Mouse (Mus musculus): ENCODE results near the gene Dtnbp1. TPM values are rescaled to one million over a fixed set of nuclear protein-coding genes. Genes with fewer than 3 reads are reported as not detected.

Gene Dtnbp1
- polyA plus RNA-seq, 1 experiment from 2014 or later: 64.0 TPM

DNA sequence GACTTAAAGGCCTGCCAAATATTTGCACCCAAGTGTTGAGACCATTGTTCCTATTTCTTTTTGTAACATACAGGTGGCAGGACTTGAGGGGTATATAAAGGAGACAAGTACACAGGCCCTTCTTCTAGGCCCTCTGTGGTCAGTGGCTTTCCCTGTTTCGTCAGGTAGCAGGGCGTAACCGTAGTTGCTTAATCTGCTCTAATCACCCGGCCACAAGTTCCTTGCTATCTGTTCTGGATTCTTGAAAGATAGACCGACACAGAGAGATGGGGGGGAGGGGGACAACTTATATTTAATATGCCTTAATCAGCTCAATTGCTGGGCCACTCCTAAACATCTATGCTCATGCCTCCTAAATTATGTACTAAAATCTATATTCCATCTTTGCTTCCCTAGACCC lies 86.6 kb downstream of the Dtnbp1 start:
- Histone ChIP-seq H3K27ac (ENCODE audit: low read depth) (no peak overlapping the region), H3K4me3 (ENCODE audit: low read depth, low read length) (no peak overlapping the region), H3K9me3 (ENCODE audit: control insufficient read depth, low read length) (no peaks in the 10 kb centered on the region), H3K36me3 (ENCODE audit: control insufficient read depth, insufficient read depth, low read length) (peaks cover 93% of the 10 kb centered on the region), H3K27me3 (replicated peaks; ENCODE audit: control insufficient read depth, insufficient read depth, low read length) (no peaks in the 10 kb centered on the region), H3K4me2 (ENCODE audit: low read length) (no peak overlapping the region), H3K9ac (ENCODE audit: low read length) (no peak overlapping the region), H3K4me1 (replicated peaks; ENCODE audit: control insufficient read depth, insufficient read depth, low read length) (no peaks in the 10 kb centered on the region)
- DNase-seq (ENCODE audit: low spot score) (no peak), ATAC-seq (replicated peaks; ENCODE audit: low FRiP score, low TSS enrichment, low read depth) (no peak)
- 89% methylated on average over 5 of the region's 5 CpGs for WGBS

DNA sequence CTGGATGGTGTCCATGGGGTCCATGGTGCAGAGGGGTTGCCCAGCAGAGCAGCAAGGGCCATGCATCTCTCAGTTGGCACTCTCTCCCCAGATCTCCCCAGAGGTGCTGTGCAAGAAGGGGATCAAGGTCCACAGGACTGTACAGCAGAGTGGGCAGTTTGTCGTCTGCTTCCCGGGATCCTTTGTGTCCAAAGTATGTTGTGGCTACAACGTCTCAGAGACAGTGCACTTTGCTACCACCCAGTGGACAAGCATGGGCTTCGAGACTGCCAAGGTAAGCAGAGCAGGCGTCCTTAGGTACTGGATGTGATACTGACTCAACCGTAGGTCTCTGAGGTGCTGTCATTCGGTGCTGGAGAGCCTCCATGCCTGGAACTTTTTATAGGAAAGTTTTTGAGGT lies 88.4 kb downstream of the Dtnbp1 start:
- Histone ChIP-seq H3K4me1 (replicated peaks; ENCODE audit: control insufficient read depth, insufficient read depth, low read length) (0 out of 2 replicates have a peak, but pooled peaks cover 3% of the 10 kb centered on the region), H3K4me2 (ENCODE audit: low read length) (no peak overlapping the region), H3K27ac (ENCODE audit: low read depth) (no peak overlapping the region), H3K9me3 (ENCODE audit: control insufficient read depth, low read length) (no peaks in the 10 kb centered on the region), H3K27me3 (replicated peaks; ENCODE audit: control insufficient read depth, insufficient read depth, low read length) (no peaks in the 10 kb centered on the region), H3K9ac (ENCODE audit: low read length) (no peak overlapping the region), H3K36me3 (ENCODE audit: control insufficient read depth, insufficient read depth, low read length) (peaks cover 87% of the 10 kb centered on the region), H3K4me3 (ENCODE audit: low read depth, low read length) (no peak overlapping the region)
- ATAC-seq (replicated peaks; ENCODE audit: low FRiP score, low TSS enrichment, low read depth): no peak
- no peak for DNase-seq (ENCODE audit: low spot score)
- WGBS: 65% methylated on average over 7 of the region's 7 CpGs

DNA sequence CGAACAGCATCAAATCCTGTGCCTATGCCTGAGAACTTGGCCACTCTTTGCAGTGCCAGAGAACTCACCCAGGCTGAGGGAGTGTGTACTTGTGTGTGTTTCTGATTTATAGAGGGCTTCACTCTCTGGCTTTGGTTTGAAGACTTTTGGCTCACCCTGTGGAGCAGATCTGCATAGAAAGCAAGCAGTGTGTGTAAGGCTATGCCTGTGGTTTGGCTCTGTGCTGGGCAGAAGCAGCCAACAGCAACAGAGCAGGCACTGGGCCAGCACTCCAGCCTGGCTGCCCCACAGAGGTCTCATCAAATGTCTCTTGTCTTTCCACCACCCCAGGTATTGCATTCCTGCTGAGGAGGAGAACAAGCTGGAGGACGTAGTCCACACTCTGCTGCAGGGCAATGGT lies 89.1 kb downstream of the Dtnbp1 start:
- Histone ChIP-seq H3K27me3 (replicated peaks; ENCODE audit: control insufficient read depth, insufficient read depth, low read length) (no peaks in the 10 kb centered on the region), H3K9ac (ENCODE audit: low read length) (no peak overlapping the region)
- no peak for DNase-seq (ENCODE audit: low spot score)

DNA sequence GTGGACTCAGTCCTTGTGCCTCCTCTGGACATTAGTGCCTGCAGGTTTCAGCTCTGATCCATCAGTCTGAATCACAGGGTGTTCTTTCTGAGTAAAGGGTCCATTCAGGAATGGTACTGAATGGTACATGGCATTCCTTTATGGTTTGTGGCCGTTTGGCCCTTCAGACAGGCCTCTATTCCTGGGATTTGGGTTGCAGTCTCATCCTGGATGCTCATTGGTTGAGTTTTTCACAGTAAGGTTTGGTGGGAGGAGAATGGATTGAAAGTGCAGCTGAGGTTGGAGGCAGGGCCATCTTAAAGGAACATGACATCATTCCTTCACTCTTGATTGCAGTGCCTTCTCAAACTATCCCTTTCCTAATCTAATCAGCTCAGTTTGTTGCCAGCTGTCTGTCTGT lies 93.2 kb downstream of the Dtnbp1 start:
- no peaks in the 10 kb centered on the region for H3K9me3 ChIP-seq (ENCODE audit: control insufficient read depth, low read length)

More for the DNA sequence above, 89.1 kb downstream of the Dtnbp1 start:
- Histone ChIP-seq H3K4me1 (replicated peaks; ENCODE audit: control insufficient read depth, insufficient read depth, low read length) (peaks cover 9% of the 10 kb centered on the region; the same call in 1 of the 2 replicates), H3K4me3 (ENCODE audit: low read depth, low read length) (no peak overlapping the region), H3K9me3 (ENCODE audit: control insufficient read depth, low read length) (no peaks in the 10 kb centered on the region), H3K36me3 (ENCODE audit: control insufficient read depth, insufficient read depth, low read length) (peaks cover 80% of the 10 kb centered on the region), H3K27ac (ENCODE audit: low read depth) (no peak overlapping the region), H3K4me2 (ENCODE audit: low read length) (no peak overlapping the region)
- no peak for ATAC-seq (replicated peaks; ENCODE audit: low FRiP score, low TSS enrichment, low read depth)
- WGBS: 90% methylated on average over 2 of the region's 2 CpGs

DNA sequence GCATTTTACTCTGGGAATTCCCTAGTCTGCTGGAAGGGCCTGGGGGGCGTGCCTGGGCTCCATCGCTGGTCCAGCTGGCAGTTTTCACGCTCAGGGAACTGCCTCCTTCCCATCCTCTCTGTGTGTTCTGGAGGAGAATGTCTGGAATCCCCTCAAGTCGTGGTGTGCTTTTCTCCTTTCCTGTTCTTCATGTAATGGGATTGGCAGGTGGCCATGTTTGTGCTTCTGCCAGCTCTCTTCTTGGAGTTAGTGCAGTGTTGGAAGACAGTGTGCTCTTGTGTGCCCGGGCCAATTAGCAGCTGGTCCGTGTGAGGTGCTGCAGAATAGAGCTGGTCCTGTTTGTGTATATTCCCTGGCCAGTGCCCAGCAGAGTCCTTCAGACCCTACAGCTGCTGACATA lies 94.2 kb downstream of the Dtnbp1 start:
- no peaks in the 10 kb centered on the region for H3K9me3 ChIP-seq (ENCODE audit: control insufficient read depth, low read length)
- H3K4me2 ChIP-seq (ENCODE audit: low read length): no peak overlapping the region
- H3K27ac ChIP-seq (ENCODE audit: low read depth): peak overlapping the region; percentile 84
- H3K4me3 ChIP-seq (ENCODE audit: low read depth, low read length): no peak overlapping the region
- no peaks in the 10 kb centered on the region for H3K27me3 ChIP-seq (replicated peaks; ENCODE audit: control insufficient read depth, insufficient read depth, low read length)
- H3K4me1 ChIP-seq (replicated peaks; ENCODE audit: control insufficient read depth, insufficient read depth, low read length): peaks cover 21% of the 10 kb centered on the region
- WGBS: 28% methylated on average over 6 of the region's 6 CpGs
- ATAC-seq (replicated peaks; ENCODE audit: low FRiP score, low TSS enrichment, low read depth) (peak; percentile 90), DNase-seq (ENCODE audit: low spot score) (peak; percentile 83)
- peaks cover 53% of the 10 kb centered on the region for H3K36me3 ChIP-seq (ENCODE audit: control insufficient read depth, insufficient read depth, low read length)
- no peak overlapping the region for H3K9ac ChIP-seq (ENCODE audit: low read length)

More for the DNA sequence above, 93.2 kb downstream of the Dtnbp1 start:
- H3K27me3 ChIP-seq (replicated peaks; ENCODE audit: control insufficient read depth, insufficient read depth, low read length): no peaks in the 10 kb centered on the region
- H3K27ac ChIP-seq (ENCODE audit: low read depth): peak overlapping the region; percentile 84; the same call in 1 of the 2 replicates
- WGBS: 25% methylated on average over 1 of the region's 1 CpGs
- ATAC-seq (replicated peaks; ENCODE audit: low FRiP score, low TSS enrichment, low read depth) (no peak), DNase-seq (ENCODE audit: low spot score) (no peak)
- peaks cover 21% of the 10 kb centered on the region for H3K4me1 ChIP-seq (replicated peaks; ENCODE audit: control insufficient read depth, insufficient read depth, low read length)
- no peak overlapping the region for H3K9ac ChIP-seq (ENCODE audit: low read length)
- H3K36me3 ChIP-seq (ENCODE audit: control insufficient read depth, insufficient read depth, low read length): peaks cover 60% of the 10 kb centered on the region
- H3K4me3 ChIP-seq (ENCODE audit: low read depth, low read length): no peak overlapping the region
- H3K4me2 ChIP-seq (ENCODE audit: low read length): no peak overlapping the region

DNA sequence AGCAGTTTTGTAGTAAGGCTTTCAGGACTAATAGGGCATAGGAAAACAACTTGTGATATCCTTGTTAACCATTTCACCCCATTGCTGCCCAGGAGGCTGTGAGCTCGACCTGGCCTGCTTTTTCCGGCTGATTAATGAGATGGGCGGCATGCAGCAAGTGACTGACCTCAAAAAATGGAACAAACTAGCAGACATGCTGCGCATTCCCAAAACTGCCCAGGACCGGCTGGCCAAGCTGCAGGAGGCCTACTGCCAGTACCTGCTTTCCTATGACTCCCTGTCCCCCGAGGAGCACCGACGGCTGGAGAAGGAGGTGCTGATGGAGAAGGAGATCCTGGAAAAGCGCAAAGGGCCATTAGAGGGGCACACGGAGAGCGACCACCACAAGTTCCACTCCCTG lies 95.8 kb downstream of the Dtnbp1 start:
- Histone ChIP-seq H3K4me2 (ENCODE audit: low read length) (no peak overlapping the region), H3K9me3 (ENCODE audit: control insufficient read depth, low read length) (no peaks in the 10 kb centered on the region), H3K9ac (ENCODE audit: low read length) (no peak overlapping the region), H3K27me3 (replicated peaks; ENCODE audit: control insufficient read depth, insufficient read depth, low read length) (no peaks in the 10 kb centered on the region), H3K4me3 (ENCODE audit: low read depth, low read length) (no peak overlapping the region), H3K4me1 (replicated peaks; ENCODE audit: control insufficient read depth, insufficient read depth, low read length) (peaks cover 21% of the 10 kb centered on the region), H3K36me3 (ENCODE audit: control insufficient read depth, insufficient read depth, low read length) (peaks cover 49% of the 10 kb centered on the region), H3K27ac (ENCODE audit: low read depth) (no peak overlapping the region)
- no peak for DNase-seq (ENCODE audit: low spot score)
- WGBS: 90% methylated on average over 11 of the region's 11 CpGs
- ATAC-seq (replicated peaks; ENCODE audit: low FRiP score, low TSS enrichment, low read depth): no peak

DNA sequence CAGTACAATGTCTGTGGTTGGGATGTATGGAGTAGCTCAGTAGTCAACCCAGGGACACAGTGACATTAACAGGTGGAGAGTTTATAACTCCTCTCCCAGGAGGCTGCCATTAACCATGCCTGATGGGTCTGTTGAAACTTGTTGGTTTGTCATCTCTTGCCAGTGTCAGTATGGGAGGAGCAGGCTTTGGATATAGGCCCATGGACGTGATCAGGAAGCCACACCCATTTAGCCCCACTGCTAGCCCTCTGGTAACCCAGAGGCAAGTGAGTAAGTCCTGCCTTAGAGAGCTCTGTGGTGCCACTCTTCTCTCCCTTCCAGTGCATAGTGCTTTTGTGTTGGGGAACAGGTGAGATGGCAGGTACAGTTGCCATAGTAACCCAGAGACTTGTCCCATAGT lies 97.7 kb downstream of the Dtnbp1 start:
- Histone ChIP-seq H3K4me1 (replicated peaks; ENCODE audit: control insufficient read depth, insufficient read depth, low read length) (peaks cover 21% of the 10 kb centered on the region), H3K27ac (ENCODE audit: low read depth) (no peak overlapping the region), H3K27me3 (replicated peaks; ENCODE audit: control insufficient read depth, insufficient read depth, low read length) (no peaks in the 10 kb centered on the region), H3K36me3 (ENCODE audit: control insufficient read depth, insufficient read depth, low read length) (peaks cover 36% of the 10 kb centered on the region), H3K9me3 (ENCODE audit: control insufficient read depth, low read length) (no peaks in the 10 kb centered on the region), H3K4me2 (ENCODE audit: low read length) (no peak overlapping the region), H3K9ac (ENCODE audit: low read length) (no peak overlapping the region), H3K4me3 (ENCODE audit: low read depth, low read length) (no peak overlapping the region)
- 72% methylated on average over 1 of the region's 1 CpGs for WGBS
- ATAC-seq (replicated peaks; ENCODE audit: low FRiP score, low TSS enrichment, low read depth) (no peak), DNase-seq (ENCODE audit: low spot score) (no peak)

DNA sequence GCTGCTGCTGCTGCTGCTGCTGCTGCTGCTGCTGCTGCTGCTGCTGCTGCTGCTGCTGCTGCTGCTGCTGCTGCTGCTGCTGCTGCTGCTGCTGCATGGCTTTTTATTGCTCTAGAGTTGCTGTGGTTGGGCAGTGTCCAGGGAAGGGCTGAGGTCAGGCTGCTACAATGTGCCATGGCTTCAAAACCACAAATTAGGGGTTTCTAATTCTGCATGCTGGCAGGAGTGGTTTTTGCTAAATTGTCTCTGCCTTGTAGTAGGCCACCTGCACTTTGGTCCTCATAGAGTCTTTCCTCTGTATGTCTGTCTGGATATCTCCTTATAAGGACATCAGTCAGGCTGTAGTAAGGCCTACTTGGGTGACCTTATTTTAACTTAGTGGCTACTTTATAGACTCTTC lies 98.5 kb downstream of the Dtnbp1 start:
- DNase-seq (ENCODE audit: low spot score) (no peak), ATAC-seq (replicated peaks; ENCODE audit: low FRiP score, low TSS enrichment, low read depth) (no peak)
- Histone ChIP-seq H3K9ac (ENCODE audit: low read length) (no peak overlapping the region), H3K27ac (ENCODE audit: low read depth) (no peak overlapping the region), H3K4me1 (replicated peaks; ENCODE audit: control insufficient read depth, insufficient read depth, low read length) (peaks cover 17% of the 10 kb centered on the region), H3K4me3 (ENCODE audit: low read depth, low read length) (no peak overlapping the region), H3K9me3 (ENCODE audit: control insufficient read depth, low read length) (no peaks in the 10 kb centered on the region), H3K4me2 (ENCODE audit: low read length) (no peak overlapping the region), H3K36me3 (ENCODE audit: control insufficient read depth, insufficient read depth, low read length) (peaks cover 39% of the 10 kb centered on the region), H3K27me3 (replicated peaks; ENCODE audit: control insufficient read depth, insufficient read depth, low read length) (no peaks in the 10 kb centered on the region)

DNA sequence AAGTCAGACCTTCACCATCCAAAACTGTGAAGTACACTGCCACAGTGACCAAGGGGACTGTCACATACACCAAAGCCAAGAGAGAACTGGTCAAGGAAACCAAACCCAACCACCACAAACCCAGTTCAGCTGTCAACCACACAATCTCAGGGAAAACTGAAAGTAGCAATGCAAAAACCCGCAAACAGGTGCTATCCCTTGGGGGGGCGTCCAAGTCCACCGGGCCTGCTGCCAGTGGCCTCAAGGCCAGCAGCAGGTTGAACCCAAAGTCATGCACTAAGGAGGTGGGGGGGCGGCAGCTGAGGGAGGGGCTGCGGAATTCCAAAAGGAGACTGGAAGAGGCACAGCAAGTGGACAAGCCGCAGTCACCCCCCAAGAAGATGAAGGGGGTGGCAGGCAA lies 99.6 kb downstream of the Dtnbp1 start:
- Histone ChIP-seq H3K9ac (ENCODE audit: low read length) (no peak overlapping the region), H3K27me3 (replicated peaks; ENCODE audit: control insufficient read depth, insufficient read depth, low read length) (no peaks in the 10 kb centered on the region), H3K9me3 (ENCODE audit: control insufficient read depth, low read length) (no peaks in the 10 kb centered on the region), H3K27ac (ENCODE audit: low read depth) (no peak overlapping the region), H3K4me2 (ENCODE audit: low read length) (no peak overlapping the region), H3K36me3 (ENCODE audit: control insufficient read depth, insufficient read depth, low read length) (peaks cover 49% of the 10 kb centered on the region), H3K4me1 (replicated peaks; ENCODE audit: control insufficient read depth, insufficient read depth, low read length) (peaks cover 10% of the 10 kb centered on the region), H3K4me3 (ENCODE audit: low read depth, low read length) (no peak overlapping the region)
- DNase-seq (ENCODE audit: low spot score): no peak
- ATAC-seq (replicated peaks; ENCODE audit: low FRiP score, low TSS enrichment, low read depth): no peak
- 95% methylated on average over 6 of the region's 6 CpGs for WGBS

All from intestine, embryonic 14.5 days (tissue).